Mouse (Mus musculus) kidney, adult 2 months (tissue): ENCODE measurements around the gene Avpi1.

Experiments
- CTCF ChIP-seq: fragments of 200-500 bp; conservative IDR thresholded peaks from 2 replicates; pipeline ENCODE4 v1.5.1; 2011; ENCODE audit warnings: low read depth, mild to moderate bottlenecking, control low read depth, low read length, moderate library complexity, mixed read lengths; ENCODE audit not compliant: insufficient read depth, insufficient read length
- POLR2A ChIP-seq: fragments of 200-500 bp; IDR thresholded peaks from one replicate; pipeline ENCODE4 v1.6.1; 2011; ENCODE audit warnings: low read depth, low read length, control low read depth

DNA sequence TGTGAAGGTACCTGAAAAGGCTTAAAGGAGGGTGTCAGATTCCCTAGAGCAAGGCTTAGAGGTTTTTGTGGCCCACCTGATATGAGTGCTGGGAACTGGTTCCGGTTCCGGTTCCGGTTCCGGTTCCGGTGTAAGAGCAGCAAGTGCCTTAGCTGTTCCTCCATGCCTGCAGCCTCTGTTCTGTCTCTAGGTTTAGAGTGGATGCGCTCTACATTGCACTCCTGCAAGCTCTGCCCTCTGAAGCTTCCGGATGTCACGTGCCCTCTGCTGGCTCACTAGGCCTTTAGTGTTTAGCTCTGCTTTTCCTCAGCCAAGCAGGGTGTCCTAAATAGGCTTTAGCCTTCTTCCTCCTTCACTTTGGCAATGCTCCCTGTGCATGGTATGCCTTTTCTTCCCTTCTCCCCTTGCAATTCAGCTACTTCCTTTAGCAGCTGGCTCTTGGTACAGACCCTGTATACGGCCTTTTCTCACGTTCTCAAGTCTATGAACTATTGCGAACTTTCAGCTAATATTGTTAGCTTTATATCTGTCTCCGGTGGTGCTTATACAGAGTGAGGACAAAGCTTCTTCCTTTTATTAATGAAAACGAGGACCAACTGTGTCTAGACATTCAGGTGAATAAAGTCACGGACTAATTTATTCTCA, 39.6 kb downstream of the Avpi1 start:
- TF ChIP-seq CTCF (no peak), POLR2A (no peak)
